Mouse (Mus musculus) CH12.LX (cell line): ENCODE results near the gene Epha2.

Experiments used
- CTCF ChIP-seq, 2 experiments: IDR thresholded peaks in 1 of 2; conservative IDR thresholded peaks in 1 of 2; 2 replicates each; pipeline ENCODE4 v1.5.1; 2011 to 2012; ENCODE audit warnings: low read depth in 2 of 2, low read length in 2 of 2, improper control_type of control experiment in 1 of 2, inconsistent platforms in 1 of 2, mild to moderate bottlenecking in 1 of 2, moderate library complexity in 1 of 2
- EP300 ChIP-seq: IDR thresholded peaks from 2 replicates; pipeline ENCODE4 v1.6.1; 2011; ENCODE audit warnings: low read length, improper control_type of control experiment
- GABPA ChIP-seq: IDR thresholded peaks from 2 replicates; pipeline ENCODE4 v1.6.1; 2012; ENCODE audit warnings: low read depth, low read length, improper control_type of control experiment, inconsistent platforms; ENCODE audit not compliant: insufficient replicate concordance
- MAX ChIP-seq: IDR thresholded peaks from 2 replicates; pipeline ENCODE4 v1.6.1; 2011; ENCODE audit warnings: low read length, improper control_type of control experiment
- POLR2A ChIP-seq: IDR thresholded peaks from 2 replicates; pipeline ENCODE4 v1.6.1; 2011; ENCODE audit warnings: low read depth, mild to moderate bottlenecking, improper control_type of control experiment, low read length
- ZKSCAN1 ChIP-seq: IDR thresholded peaks from 2 replicates; pipeline ENCODE4 v1.6.1; 2012; ENCODE audit warnings: low read depth, inconsistent platforms, low read length, improper control_type of control experiment, borderline replicate concordance
- ZNF384 ChIP-seq: IDR thresholded peaks from 2 replicates; pipeline ENCODE4 v1.6.1; 2012; ENCODE audit warnings: low read depth, low read length, improper control_type of control experiment, inconsistent platforms

- TF ChIP-seq ZKSCAN1 (no peak), ZNF384 (no peak), POLR2A (no peak), CTCF (conservative IDR thresholded peaks at IDR 0.05 in 1 of 2, IDR thresholded peaks at IDR 0.05 in 1 of 2; ENCODE audit: low read depth in 2 of 2, low read length in 2 of 2) (no peak), EP300 (no peak), MAX (no peak), GABPA (no peak)
Measured at GRCm38 (mm10) chr4:141291571-141292375, 9.3 kb upstream of the Epha2 start.
